Mouse (Mus musculus) limb, embryonic 12.5 days (tissue): ENCODE results near the gene Dicer1. TPM values are rescaled to one million over a fixed set of nuclear protein-coding genes. Genes with fewer than 3 reads are reported as not detected.

ENCODE experiments used
- ATAC-seq: fragments of 200-750 bp; cut with Nextera tagmentation; 2 replicates; pipeline ENCODE4 v1.8.0; 2017; ENCODE audit warnings: low read depth, moderate TSS enrichment; ENCODE audit not compliant: insufficient number of reproducible peaks, insufficient read depth, low FRiP score, low TSS enrichment
- H3K27ac ChIP-seq: fragments of 300-500 bp; sonication (generic); 2 replicates; pipeline ENCODE4 v1.5.1; 2016; ENCODE audit warnings: mild to moderate bottlenecking, moderate library complexity
- H3K27me3 ChIP-seq: fragments of 300-500 bp; sonication (generic); 2 replicates; pipeline ENCODE4 v1.6.1; 2016; ENCODE audit warnings: mild to moderate bottlenecking, moderate library complexity
- H3K36me3 ChIP-seq: fragments of 300-500 bp; sonication (generic); 2 replicates; pipeline ENCODE4 v1.6.1; 2016; ENCODE audit warnings: mild to moderate bottlenecking, moderate library complexity
- H3K4me1 ChIP-seq: fragments of 300-500 bp; sonication (generic); replicated peaks from 2 replicates; pipeline ENCODE4 v1.6.1; 2016
- H3K4me2 ChIP-seq: fragments of 300-500 bp; sonication (generic); 2 replicates; pipeline ENCODE4 v1.6.1; 2016; ENCODE audit warnings: mild to moderate bottlenecking, moderate library complexity
- H3K4me3 ChIP-seq: fragments of 300-500 bp; sonication (generic); replicated peaks from 2 replicates; pipeline ENCODE4 v1.5.1; 2016; ENCODE audit warnings: mild to moderate bottlenecking
- H3K9ac ChIP-seq: fragments of 300-500 bp; sonication (generic); replicated peaks from 2 replicates; pipeline ENCODE4 v1.6.1; 2016; ENCODE audit warnings: mild to moderate bottlenecking, moderate library complexity
- H3K9me3 ChIP-seq: fragments of 300-500 bp; sonication (generic); 2 replicates; pipeline ENCODE4 v1.6.1; 2016; ENCODE audit warnings: mild to moderate bottlenecking, moderate library complexity
- WGBS: fragments of 180-500 bp; shearing (Covaris S2); methylation state at CpG from one replicate; pipeline ENCODE4 v1.1.7; 2016; 5-methylcytosine and 5-hydroxymethylcytosine counted together
- polyA plus RNA-seq: library from polyadenylated mRNA; unstranded; fragments of >200 nt; fragmentation: Nextera tagmentation; extraction: Ambion mirVana; gene quantifications from 2 replicates; pipeline ENCODE4 v1.2.1, GENCODE M21; 2016

The Dicer1 gene
- polyA plus RNA-seq, 1 experiment from 2014 or later = 57.6 TPM

- no peaks in the 10 kb centered on the region for H3K36me3 ChIP-seq
- H3K9ac ChIP-seq = no peak overlapping the region
- no peak overlapping the region for H3K27ac ChIP-seq
- 60% methylated on average over 5 of the region's 5 CpGs for WGBS
- H3K4me3 ChIP-seq = no peak overlapping the region
- no peak for ATAC-seq
- no peaks in the 10 kb centered on the region for H3K9me3 ChIP-seq
- H3K4me1 ChIP-seq = peaks cover 56% of the 10 kb centered on the region
- H3K4me2 ChIP-seq = no peak overlapping the region
- H3K27me3 ChIP-seq = peaks cover 24% of the 10 kb centered on the region
These were observed 13.4 kb upstream of the Dicer1 start for GRCm38 (mm10) chr12:104765116-104765515.

GRCm38 (mm10) chr12:104763918-104764317, 12.2 kb upstream of the Dicer1 start:
- Histone ChIP-seq H3K27ac (no peak overlapping the region), H3K36me3 (no peaks in the 10 kb centered on the region), H3K4me2 (no peak overlapping the region), H3K4me3 (no peak overlapping the region), H3K9me3 (no peaks in the 10 kb centered on the region), H3K4me1 (peaks cover 44% of the 10 kb centered on the region), H3K9ac (no peak overlapping the region), H3K27me3 (peaks cover 24% of the 10 kb centered on the region)
- WGBS = 61% methylated on average over 6 of the region's 6 CpGs
- no peak for ATAC-seq

GRCm38 (mm10) chr12:104761411-104761810, 9.7 kb upstream of the Dicer1 start:
- no peak overlapping the region for H3K9ac ChIP-seq
- no peaks in the 10 kb centered on the region for H3K36me3 ChIP-seq
- H3K4me2 ChIP-seq = no peak overlapping the region
- H3K4me3 ChIP-seq = no peak overlapping the region
- no peak overlapping the region for H3K27ac ChIP-seq
- 89% methylated on average over 8 of the region's 8 CpGs for WGBS
- peaks cover 19% of the 10 kb centered on the region for H3K4me1 ChIP-seq
- peaks cover 5% of the 10 kb centered on the region; the same call in 1 of the 2 replicates for H3K27me3 ChIP-seq
- H3K9me3 ChIP-seq = no peaks in the 10 kb centered on the region
- ATAC-seq = no peak

- Histone ChIP-seq H3K4me3 (no peak overlapping the region), H3K27ac (no peak overlapping the region), H3K4me2 (no peak overlapping the region), H3K9me3 (no peaks in the 10 kb centered on the region), H3K27me3 (no peaks in the 10 kb centered on the region), H3K4me1 (no peaks in the 10 kb centered on the region), H3K36me3 (no peaks in the 10 kb centered on the region), H3K9ac (no peak overlapping the region)
- 89% methylated on average over 7 of the region's 7 CpGs for WGBS
- no peak for ATAC-seq
These were observed 6.3 kb upstream of the Dicer1 start for GRCm38 (mm10) chr12:104758066-104758465.

GRCm38 (mm10) chr12:104753686-104754085, 1.9 kb upstream of the Dicer1 start:
- 71% methylated on average over 4 of the region's 4 CpGs for WGBS
- H3K4me3 ChIP-seq = no peak overlapping the region
- H3K27ac ChIP-seq = no peak overlapping the region
- peaks cover 25% of the 10 kb centered on the region for H3K4me1 ChIP-seq
- ATAC-seq = no peak
- H3K36me3 ChIP-seq = peaks cover 11% of the 10 kb centered on the region
- H3K9ac ChIP-seq = no peak overlapping the region
- H3K9me3 ChIP-seq = no peaks in the 10 kb centered on the region
- no peaks in the 10 kb centered on the region for H3K27me3 ChIP-seq
- H3K4me2 ChIP-seq = no peak overlapping the region

- H3K9ac ChIP-seq = peak overlapping the region; percentile 94
- peak overlapping the region; percentile 92 for H3K27ac ChIP-seq
- peak overlapping the region; percentile 92 for H3K4me2 ChIP-seq
- no peaks in the 10 kb centered on the region for H3K27me3 ChIP-seq
- ATAC-seq = peak; percentile 32
- H3K4me1 ChIP-seq = peaks cover 34% of the 10 kb centered on the region
- under 1% methylated on average over 52 of the region's 52 CpGs for WGBS
- no peaks in the 10 kb centered on the region for H3K9me3 ChIP-seq
- H3K36me3 ChIP-seq = peaks cover 13% of the 10 kb centered on the region
- H3K4me3 ChIP-seq = peak overlapping the region; percentile 97
These were observed 380 bp downstream of the Dicer1 start for GRCm38 (mm10) chr12:104751331-104751813.

GRCm38 (mm10) chr12:104748946-104749345, 2.8 kb downstream of the Dicer1 start:
- Histone ChIP-seq H3K27ac (no peak overlapping the region), H3K4me2 (no peak overlapping the region), H3K4me3 (no peak overlapping the region), H3K36me3 (peaks cover 13% of the 10 kb centered on the region), H3K4me1 (peaks cover 36% of the 10 kb centered on the region), H3K27me3 (no peaks in the 10 kb centered on the region), H3K9ac (no peak overlapping the region), H3K9me3 (no peaks in the 10 kb centered on the region)
- 90% methylated on average over 2 of the region's 2 CpGs for WGBS
- no peak for ATAC-seq

- Histone ChIP-seq H3K27me3 (no peaks in the 10 kb centered on the region), H3K9me3 (no peaks in the 10 kb centered on the region), H3K4me3 (no peak overlapping the region), H3K27ac (no peak overlapping the region), H3K36me3 (peaks cover 13% of the 10 kb centered on the region), H3K9ac (no peak overlapping the region), H3K4me1 (peaks cover 43% of the 10 kb centered on the region), H3K4me2 (no peak overlapping the region)
- no peak for ATAC-seq
- WGBS = 90% methylated on average over 5 of the region's 5 CpGs
These were observed 4.5 kb downstream of the Dicer1 start for GRCm38 (mm10) chr12:104747252-104747651.

- ATAC-seq = no peak
- WGBS = 93% methylated on average over 2 of the region's 2 CpGs
- Histone ChIP-seq H3K4me3 (no peak overlapping the region), H3K9ac (no peak overlapping the region), H3K36me3 (peaks cover 13% of the 10 kb centered on the region), H3K27ac (no peak overlapping the region), H3K27me3 (no peaks in the 10 kb centered on the region), H3K4me2 (no peak overlapping the region), H3K4me1 (peaks cover 48% of the 10 kb centered on the region), H3K9me3 (no peaks in the 10 kb centered on the region)
These were observed 5.2 kb downstream of the Dicer1 start for GRCm38 (mm10) chr12:104746601-104747000.

GRCm38 (mm10) chr12:104743687-104744086, 8.1 kb downstream of the Dicer1 start:
- Histone ChIP-seq H3K9me3 (no peaks in the 10 kb centered on the region), H3K27ac (no peak overlapping the region), H3K4me1 (peaks cover 48% of the 10 kb centered on the region), H3K9ac (no peak overlapping the region), H3K4me3 (no peak overlapping the region), H3K4me2 (no peak overlapping the region), H3K27me3 (no peaks in the 10 kb centered on the region), H3K36me3 (0 out of 2 replicates have a peak, but pooled peaks cover 2% of the 10 kb centered on the region)
- ATAC-seq = no peak
- 82% methylated on average over 4 of the region's 4 CpGs for WGBS

GRCm38 (mm10) chr12:104742247-104742646, 9.5 kb downstream of the Dicer1 start:
- no peak overlapping the region for H3K4me3 ChIP-seq
- no peak overlapping the region for H3K27ac ChIP-seq
- H3K27me3 ChIP-seq = no peaks in the 10 kb centered on the region
- no peak overlapping the region for H3K9ac ChIP-seq
- no peaks in the 10 kb centered on the region for H3K9me3 ChIP-seq
- peaks cover 7% of the 10 kb centered on the region; the same call in 1 of the 2 replicates for H3K36me3 ChIP-seq
- H3K4me1 ChIP-seq = peaks cover 53% of the 10 kb centered on the region
- no peak for ATAC-seq
- 83% methylated on average over 6 of the region's 6 CpGs for WGBS
- H3K4me2 ChIP-seq = no peak overlapping the region
